Mouse (Mus musculus) bone marrow macrophage, adult 2 months (primary cell): Measurements from ENCODE around the gene Hlf. TPM values are rescaled to one million over a fixed set of nuclear protein-coding genes. Genes with fewer than 3 reads are reported as not detected.

Experiments used
- H3K27ac ChIP-seq: 2 replicates; pipeline ENCODE4 v1.5.1; 2012; ENCODE audit warnings: low read depth, low read length; ENCODE audit not compliant: insufficient read depth
- H3K4me1 ChIP-seq: 2 replicates; pipeline ENCODE4 v1.6.1; 2012; ENCODE audit warnings: low read length; ENCODE audit not compliant: control insufficient read depth, insufficient read depth
- H3K4me3 ChIP-seq: 2 replicates; pipeline ENCODE4 v1.5.1; 2012; ENCODE audit warnings: mild to moderate bottlenecking, low read length, moderate library complexity; ENCODE audit not compliant: insufficient read depth
- CTCF ChIP-seq: IDR thresholded peaks from 2 replicates; pipeline ENCODE4 v1.5.1; 2012; ENCODE audit warnings: low read depth, mild to moderate bottlenecking, low read length, moderate library complexity
- POLR2A ChIP-seq: IDR thresholded peaks from 2 replicates; pipeline ENCODE4 v1.6.1; 2012; ENCODE audit warnings: mild to moderate bottlenecking, low read depth, low read length, borderline replicate concordance
- polyA plus RNA-seq: library from polyadenylated mRNA; stranded (reverse); fragments of >200 nt; gene quantifications from 2 replicates; pipeline ENCODE4 v1.2.4, GENCODE M21; 2012; ENCODE audit not compliant: missing spikeins, insufficient read depth, insufficient read length

Gene Hlf
- polyA plus RNA-seq, 1 experiment = not detected

DNA sequence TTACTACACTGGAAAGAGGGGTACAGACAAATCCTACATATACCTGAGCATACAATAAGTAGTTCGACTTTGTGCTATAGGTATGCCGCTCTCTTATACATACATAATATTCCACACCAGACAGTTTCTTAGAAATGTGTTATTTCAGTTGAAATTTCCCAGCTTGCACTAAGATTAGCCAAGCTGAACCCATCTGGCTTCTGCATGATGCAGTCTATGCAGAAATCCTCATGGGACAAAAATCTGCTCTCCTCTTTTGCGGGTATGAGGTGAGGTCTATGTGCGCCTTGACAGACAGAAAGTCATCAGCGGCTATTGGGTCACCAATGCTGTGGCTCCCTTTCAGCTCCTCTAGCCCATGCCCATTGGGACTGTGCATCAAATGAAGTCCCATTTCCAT lies 30.2 kb downstream of the Hlf start:
- no peak overlapping the region for H3K4me3 ChIP-seq
- no peak overlapping the region for H3K27ac ChIP-seq
- no peak for TF ChIP-seq CTCF
- no peak for TF ChIP-seq POLR2A
- H3K4me1 ChIP-seq = no peaks in the 10 kb centered on the region

DNA sequence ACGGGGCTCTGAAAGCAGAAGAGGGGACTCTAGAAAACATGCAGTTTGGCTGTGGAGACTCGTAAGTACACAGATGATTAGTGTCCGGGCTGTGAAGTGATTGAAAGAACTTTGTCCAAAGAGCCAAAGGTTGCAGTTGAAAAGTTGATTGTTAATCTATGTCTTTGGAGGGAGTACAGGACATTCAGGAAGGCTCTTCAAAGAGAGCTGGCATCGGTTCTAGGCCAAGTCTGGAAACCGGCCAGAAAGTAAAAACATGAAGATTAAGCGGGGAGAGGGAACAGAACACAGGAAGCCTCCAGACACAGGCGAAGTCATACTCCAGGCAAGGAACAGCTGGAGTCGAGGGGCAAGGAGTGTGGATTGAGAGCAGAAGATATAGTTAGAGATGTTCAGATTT lies 32.6 kb downstream of the Hlf start:
- TF ChIP-seq CTCF = no peak
- Histone ChIP-seq H3K27ac (no peak overlapping the region), H3K4me1 (no peaks in the 10 kb centered on the region), H3K4me3 (no peak overlapping the region)

GRCm38 (mm10) chr11:90357371-90357770 lies 33.3 kb downstream of the Hlf start:
- no peaks in the 10 kb centered on the region for H3K4me1 ChIP-seq
- H3K27ac ChIP-seq = no peak overlapping the region
- H3K4me3 ChIP-seq = no peak overlapping the region
- TF ChIP-seq POLR2A (no peak), CTCF (no peak)

GRCm38 (mm10) chr11:90356495-90357304 lies 34.0 kb downstream of the Hlf start:
- no peak for TF ChIP-seq CTCF
- TF ChIP-seq POLR2A = no peak
- Histone ChIP-seq H3K4me3 (no peak overlapping the region), H3K4me1 (no peaks in the 10 kb centered on the region), H3K27ac (no peak overlapping the region)

GRCm38 (mm10) chr11:90356036-90356435 lies 34.7 kb downstream of the Hlf start:
- Histone ChIP-seq H3K27ac (no peak overlapping the region), H3K4me3 (no peak overlapping the region), H3K4me1 (no peaks in the 10 kb centered on the region)
- no peak for TF ChIP-seq POLR2A
- TF ChIP-seq CTCF = no peak

DNA sequence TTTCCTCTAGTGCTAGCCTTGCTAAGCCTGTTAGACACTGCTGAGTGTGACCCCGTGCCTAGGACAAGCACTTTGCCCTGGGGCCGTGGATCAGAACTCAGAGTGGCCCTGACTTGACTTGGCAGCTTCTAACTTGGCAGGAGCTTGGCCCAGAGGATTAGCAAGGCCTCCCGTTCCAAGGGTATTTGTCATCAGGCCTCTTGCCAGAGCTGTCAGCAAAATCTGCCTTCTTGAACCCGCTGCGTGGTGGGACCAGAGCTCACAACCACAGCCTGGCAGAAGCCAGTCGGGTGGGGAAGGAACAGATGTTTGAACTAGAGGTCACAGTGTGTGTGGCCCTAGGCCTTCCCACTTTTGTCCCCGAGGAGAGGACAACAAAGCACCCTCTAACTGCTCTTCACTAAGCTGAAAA lies 35.4 kb downstream of the Hlf start:
- TF ChIP-seq CTCF = no peak
- TF ChIP-seq POLR2A = no peak
- no peak overlapping the region for H3K27ac ChIP-seq

DNA sequence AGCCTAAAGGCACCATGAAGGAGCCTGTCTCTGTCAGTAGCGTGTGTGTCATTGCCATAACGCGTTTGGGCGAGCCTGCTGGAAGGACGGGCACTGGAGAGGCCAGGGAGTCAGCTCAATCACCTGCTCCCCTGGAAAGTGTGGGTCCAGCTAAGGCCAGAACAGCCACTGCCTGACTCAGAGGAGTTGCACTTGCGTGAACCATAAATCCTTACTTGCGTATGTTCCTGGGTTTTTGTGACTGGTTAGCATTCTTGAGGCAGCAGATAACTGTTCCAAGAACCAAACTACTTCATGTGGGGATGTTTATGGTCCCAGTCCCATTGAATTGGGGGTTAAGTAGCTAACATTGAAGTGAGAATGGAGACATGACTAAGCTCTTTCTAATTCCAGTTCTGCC lies 38.0 kb downstream of the Hlf start:
- H3K27ac ChIP-seq = no peak overlapping the region
- H3K4me1 ChIP-seq = no peaks in the 10 kb centered on the region
- no peak for TF ChIP-seq CTCF
- no peak for TF ChIP-seq POLR2A
- H3K4me3 ChIP-seq = no peak overlapping the region

More for the DNA sequence above, 35.4 kb downstream of the Hlf start:
- no peaks in the 10 kb centered on the region for H3K4me1 ChIP-seq
- no peak overlapping the region for H3K4me3 ChIP-seq

DNA sequence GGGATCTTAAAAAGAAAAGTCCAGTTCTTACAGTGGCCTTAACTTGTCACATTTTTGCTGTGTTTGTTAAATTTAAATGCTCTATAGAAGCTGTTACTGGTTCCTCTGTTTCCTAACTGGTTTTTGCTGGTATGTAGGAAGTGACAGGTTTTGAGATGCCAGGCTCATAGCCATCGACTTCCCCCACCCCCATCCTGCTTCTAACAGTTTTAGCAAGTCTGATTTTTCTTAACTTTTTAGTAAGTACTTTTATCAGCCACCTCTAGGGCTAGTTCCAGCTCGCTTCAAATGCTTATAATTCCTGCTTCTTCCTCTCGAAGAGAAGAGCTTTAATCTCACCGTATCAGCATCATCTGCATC lies 40.6 kb downstream of the Hlf start:
- H3K4me3 ChIP-seq = no peak overlapping the region
- H3K27ac ChIP-seq = no peak overlapping the region
- TF ChIP-seq POLR2A = no peak
- TF ChIP-seq CTCF = no peak
- H3K4me1 ChIP-seq = no peaks in the 10 kb centered on the region

DNA sequence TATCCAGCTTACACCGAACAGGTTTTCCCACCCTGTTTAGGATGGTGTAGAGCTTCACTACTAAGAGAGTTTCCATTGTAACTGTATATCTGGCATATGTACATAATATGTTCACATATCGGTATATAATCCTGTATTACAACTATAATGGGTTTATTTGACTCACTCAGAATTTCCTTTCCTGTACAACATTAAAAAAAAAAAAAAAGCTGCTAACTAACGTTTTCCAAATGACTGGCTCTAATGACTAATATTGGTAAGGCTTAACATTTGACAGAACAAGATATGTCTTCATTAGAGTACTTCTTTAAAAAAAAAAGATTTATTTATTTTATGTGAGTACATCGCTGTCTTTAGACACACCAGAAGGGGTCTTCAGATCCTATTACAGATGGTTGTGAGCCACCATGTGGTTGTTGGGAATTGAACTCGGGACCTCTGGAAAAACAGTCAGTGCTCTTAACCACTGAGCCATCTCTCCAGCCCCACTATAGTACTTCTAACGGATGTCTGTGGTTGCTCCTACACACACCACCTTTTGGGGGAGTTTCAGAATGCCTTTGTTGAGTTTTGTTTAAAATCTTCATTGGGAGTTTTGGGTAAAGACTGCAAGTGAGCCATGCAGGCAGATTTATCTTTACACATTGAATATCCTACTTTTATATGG lies 41.1 kb downstream of the Hlf start:
- Histone ChIP-seq H3K4me1 (no peaks in the 10 kb centered on the region), H3K4me3 (no peak overlapping the region), H3K27ac (no peak overlapping the region)
- TF ChIP-seq POLR2A (no peak), CTCF (no peak)

- no peaks in the 10 kb centered on the region for H3K4me1 ChIP-seq
- no peak overlapping the region for H3K4me3 ChIP-seq
- no peak overlapping the region for H3K27ac ChIP-seq
- TF ChIP-seq POLR2A (no peak), CTCF (no peak)
Observed at GRCm38 (mm10) chr11:90347667-90348459, 42.8 kb downstream of the Hlf start.
